Mouse (Mus musculus) intestine, embryonic 15.5 days (tissue): ENCODE measurements at regions not wholly inside any gene's neighbourhood (a gene's known extent, or its start where the extent isn't known, plus 50 kb on each side); places are given as distances from the start of the nearest gene placed in this dataset.

Source experiments
- ATAC-seq: fragments of 200-750 bp; cut with Nextera tagmentation; 2 replicates; pipeline ENCODE4 v1.8.0; 2017; ENCODE audit warnings: moderate TSS enrichment, moderate library complexity
- H3K27ac ChIP-seq: fragments of 300-500 bp; sonication (generic); 2 replicates; pipeline ENCODE4 v1.5.1; 2015; ENCODE audit warnings: mild to moderate bottlenecking, inconsistent platforms
- H3K27me3 ChIP-seq: fragments of 300-500 bp; sonication (generic); replicated peaks from 2 replicates; pipeline ENCODE4 v1.6.1; 2015; ENCODE audit warnings: inconsistent platforms
- H3K36me3 ChIP-seq: fragments of 300-500 bp; sonication (generic); 2 replicates; pipeline ENCODE4 v1.6.1; 2015; ENCODE audit warnings: inconsistent platforms
- H3K4me1 ChIP-seq: fragments of 300-500 bp; sonication (generic); replicated peaks from 2 replicates; pipeline ENCODE4 v1.6.1; 2015; ENCODE audit warnings: inconsistent platforms
- H3K4me2 ChIP-seq: fragments of 300-500 bp; sonication (generic); replicated peaks from 2 replicates; pipeline ENCODE4 v1.6.1; 2015; ENCODE audit warnings: mild to moderate bottlenecking, inconsistent platforms
- H3K4me3 ChIP-seq: fragments of 300-500 bp; sonication (generic); replicated peaks from 2 replicates; pipeline ENCODE4 v1.5.1; 2015; ENCODE audit warnings: inconsistent platforms
- H3K9ac ChIP-seq: fragments of 300-500 bp; sonication (generic); 2 replicates; pipeline ENCODE4 v1.6.1; 2015; ENCODE audit warnings: inconsistent platforms
- H3K9me3 ChIP-seq: fragments of 300-500 bp; sonication (generic); 2 replicates; pipeline ENCODE4 v1.6.1; 2016; ENCODE audit warnings: inconsistent platforms
- WGBS: fragments of 180-500 bp; shearing (Covaris S2); methylation state at CpG from one replicate; pipeline ENCODE4 v1.1.7; 2015; 5-methylcytosine and 5-hydroxymethylcytosine counted together

DNA sequence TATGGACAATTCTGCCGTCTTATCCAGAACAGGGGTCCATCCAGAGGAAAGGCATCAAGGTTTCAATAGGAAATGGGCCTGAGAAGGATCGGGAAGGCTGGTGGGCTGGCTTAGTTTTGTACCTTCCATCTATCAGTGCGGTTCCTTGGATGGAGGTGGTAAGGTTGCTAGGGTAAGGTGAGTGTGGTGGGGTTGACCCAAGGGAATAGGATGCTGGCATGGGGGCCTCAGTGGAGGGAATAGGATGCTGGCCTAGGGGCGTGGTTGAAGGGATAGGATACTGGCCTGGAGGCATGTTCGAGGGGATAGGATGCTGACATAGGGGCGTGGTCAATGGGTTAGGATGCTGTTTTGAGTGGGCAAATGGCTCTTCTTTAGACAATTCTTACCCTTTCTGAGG lies 82.6 kb upstream of the Sel1l start:
- H3K4me3 ChIP-seq, result no peak overlapping the region
- 0 out of 2 replicates have a peak, but pooled peaks cover 2% of the 10 kb centered on the region for H3K4me1 ChIP-seq
- H3K4me2 ChIP-seq, result no peak overlapping the region
- 86% methylated on average over 6 of the region's 6 CpGs for WGBS
- no peak overlapping the region for H3K27ac ChIP-seq
- H3K36me3 ChIP-seq, result no peaks in the 10 kb centered on the region
- no peaks in the 10 kb centered on the region for H3K27me3 ChIP-seq
- ATAC-seq, result no peak
- no peak overlapping the region for H3K9ac ChIP-seq
- H3K9me3 ChIP-seq, result no peaks in the 10 kb centered on the region

DNA sequence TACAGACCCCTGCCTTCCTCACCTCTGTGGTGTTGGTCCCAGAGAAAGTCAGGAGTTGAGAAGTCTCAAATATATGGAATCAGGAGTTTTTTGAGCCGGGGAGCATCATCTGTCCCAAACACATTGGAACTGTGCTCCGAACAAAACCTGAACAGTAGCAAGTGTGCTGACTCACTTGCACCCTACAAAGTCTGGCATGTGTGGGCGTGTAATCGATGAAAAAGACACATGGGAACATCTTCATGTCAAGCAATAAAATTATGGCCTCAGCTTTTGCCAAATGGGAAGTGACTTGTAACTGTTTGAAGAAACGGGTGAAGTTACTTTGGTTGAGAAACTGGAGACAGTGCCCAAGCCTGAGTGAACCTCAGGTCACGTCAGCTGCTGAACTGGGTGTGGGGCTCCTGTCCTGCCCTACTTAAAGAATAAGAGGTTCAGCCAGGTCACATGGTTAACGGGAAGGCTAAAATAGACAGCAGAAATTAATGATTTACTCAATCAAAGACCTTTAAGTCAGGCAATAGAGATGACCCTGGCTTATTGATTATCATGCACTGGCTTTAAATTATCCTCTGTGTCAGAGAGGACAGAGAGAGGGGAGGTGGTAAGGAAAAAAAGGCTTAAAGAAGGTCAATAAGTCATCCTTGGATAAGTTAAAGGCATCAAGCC lies 80.6 kb upstream of the Sel1l start:
- ATAC-seq, result no peak
- Histone ChIP-seq H3K4me2 (no peak overlapping the region), H3K36me3 (no peaks in the 10 kb centered on the region), H3K4me3 (no peak overlapping the region), H3K9me3 (no peaks in the 10 kb centered on the region), H3K27me3 (no peaks in the 10 kb centered on the region), H3K9ac (no peak overlapping the region), H3K4me1 (0 out of 2 replicates have a peak, but pooled peaks cover 2% of the 10 kb centered on the region), H3K27ac (no peak overlapping the region)
- WGBS, result 58% methylated on average over 7 of the region's 7 CpGs

DNA sequence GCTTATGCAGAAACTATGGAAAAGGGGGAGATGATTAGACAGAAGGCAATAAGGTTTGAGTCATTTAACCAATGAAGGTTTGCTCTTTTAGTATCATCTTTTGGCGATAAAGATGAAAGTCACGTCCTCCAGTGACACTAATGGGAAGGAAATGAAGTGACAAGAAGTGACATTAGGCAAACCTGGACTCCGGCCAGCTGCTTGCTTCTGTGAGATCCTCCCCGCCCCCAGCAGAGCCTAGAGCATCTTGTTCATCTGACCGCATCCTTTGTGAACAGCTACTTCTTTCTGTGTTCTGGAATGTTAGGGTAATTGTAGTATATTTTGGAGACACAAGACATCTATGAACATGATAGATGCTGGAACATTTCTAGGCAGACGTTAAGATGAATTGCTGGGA lies 78.6 kb upstream of the Sel1l start:
- Histone ChIP-seq H3K4me3 (no peak overlapping the region), H3K27ac (no peak overlapping the region), H3K9ac (no peak overlapping the region), H3K4me2 (no peak overlapping the region), H3K36me3 (no peaks in the 10 kb centered on the region), H3K4me1 (no peaks in the 10 kb centered on the region), H3K9me3 (no peaks in the 10 kb centered on the region), H3K27me3 (no peaks in the 10 kb centered on the region)
- WGBS, result 75% methylated on average over 6 of the region's 6 CpGs
- ATAC-seq, result no peak

DNA sequence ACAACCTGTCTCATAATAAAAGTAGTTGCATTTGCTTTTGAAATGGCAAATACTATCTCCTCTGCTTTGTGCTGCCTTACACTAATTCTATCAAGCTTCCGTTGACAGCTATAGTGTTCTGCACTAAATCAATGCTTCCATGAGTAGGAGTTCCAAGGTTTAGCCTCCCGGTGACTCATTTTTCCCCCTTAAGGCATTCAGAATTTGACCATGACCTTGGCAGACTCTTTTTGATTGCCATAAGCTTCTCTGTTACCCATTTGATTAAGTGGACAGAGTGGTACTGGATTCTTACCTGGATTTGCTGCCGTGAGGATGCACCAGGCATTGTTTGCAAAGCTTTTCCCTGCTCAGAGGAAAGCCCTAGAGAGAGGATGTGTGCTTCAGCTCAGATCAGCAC lies 66.5 kb upstream of the Sel1l start:
- H3K9ac ChIP-seq, result no peak overlapping the region
- WGBS, result 66% methylated on average over 3 of the region's 3 CpGs
- no peak for ATAC-seq
- H3K9me3 ChIP-seq, result no peaks in the 10 kb centered on the region
- no peaks in the 10 kb centered on the region for H3K36me3 ChIP-seq
- no peak overlapping the region for H3K4me3 ChIP-seq
- H3K4me1 ChIP-seq, result no peaks in the 10 kb centered on the region
- H3K4me2 ChIP-seq, result no peak overlapping the region
- H3K27ac ChIP-seq, result no peak overlapping the region
- no peaks in the 10 kb centered on the region for H3K27me3 ChIP-seq

DNA sequence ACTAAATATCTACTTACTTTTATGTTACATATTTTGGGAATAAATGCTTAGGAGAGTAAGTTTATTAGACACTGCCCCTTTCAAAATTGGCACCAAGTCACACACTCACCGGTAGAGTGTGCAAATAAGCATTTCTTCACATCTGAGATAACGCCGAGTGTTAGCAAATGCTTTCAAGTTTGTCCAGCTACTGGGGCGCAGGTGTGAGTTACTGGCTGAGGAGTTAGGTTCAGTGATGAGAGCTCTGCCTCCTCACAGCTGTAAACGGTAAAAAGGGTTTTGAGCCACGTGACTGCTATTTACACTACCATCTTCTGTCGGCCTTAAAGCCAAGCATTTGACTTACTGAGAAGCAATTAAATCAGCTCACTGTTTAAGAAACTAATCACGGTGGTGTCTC lies 61.6 kb upstream of the Sel1l start:
- H3K4me3 ChIP-seq, result no peak overlapping the region
- WGBS, result 31% methylated on average over 8 of the region's 8 CpGs
- no peak overlapping the region for H3K4me2 ChIP-seq
- no peak overlapping the region for H3K9ac ChIP-seq
- ATAC-seq, result no peak
- no peak overlapping the region for H3K27ac ChIP-seq
- H3K36me3 ChIP-seq, result no peaks in the 10 kb centered on the region
- H3K9me3 ChIP-seq, result no peaks in the 10 kb centered on the region
- H3K27me3 ChIP-seq, result no peaks in the 10 kb centered on the region
- no peaks in the 10 kb centered on the region for H3K4me1 ChIP-seq
